Mouse (Mus musculus) gastrocnemius, adult 8-10 months (tissue): ENCODE measurements around the gene Cars2. TPM values are rescaled to one million over a fixed set of nuclear protein-coding genes. Genes with fewer than 3 reads are reported as not detected.
"Not testable (repeated sequence)": the region's sequence is repeated elsewhere in the genome, so short reads cannot be mapped to it uniquely, and the experiment has no call there.

Experiments used
- DNase-seq, 2 experiments: peaks; one replicate each; pipeline ENCODE4 v3.0.0; 2022; ENCODE audit warnings: low spot score in 2 of 2
- total RNA-seq, 4 experiments: library from RNA; stranded (reverse); gene quantifications; 2 replicates each; pipeline ENCODE4 v1.2.4; 2022

The Cars2 gene
- total RNA-seq, 4 experiments from 2014 or later: 14.9 to 17.4 (median 17.0) TPM

DNA sequence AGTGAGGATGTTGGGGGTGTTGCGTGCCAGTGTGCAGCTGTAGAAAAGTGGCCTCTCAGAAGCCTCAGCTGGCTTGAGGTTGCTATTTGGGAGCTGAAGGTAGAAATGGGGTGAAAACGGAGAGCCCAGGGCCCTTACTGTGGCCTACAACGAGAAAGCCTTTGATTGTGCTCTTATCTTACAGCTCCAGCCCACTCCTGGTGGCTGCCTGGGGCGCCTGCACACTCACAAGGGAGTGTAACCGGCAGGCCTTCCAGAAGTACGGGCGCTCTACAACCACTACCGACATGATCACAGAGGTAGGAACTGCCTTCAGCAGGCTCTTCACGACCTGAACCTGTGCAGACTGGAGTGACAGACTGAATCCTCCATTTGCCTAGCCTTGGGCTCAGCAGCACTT is 37.9 kb downstream of the Cars2 start:
- DNase-seq: no peak

DNA sequence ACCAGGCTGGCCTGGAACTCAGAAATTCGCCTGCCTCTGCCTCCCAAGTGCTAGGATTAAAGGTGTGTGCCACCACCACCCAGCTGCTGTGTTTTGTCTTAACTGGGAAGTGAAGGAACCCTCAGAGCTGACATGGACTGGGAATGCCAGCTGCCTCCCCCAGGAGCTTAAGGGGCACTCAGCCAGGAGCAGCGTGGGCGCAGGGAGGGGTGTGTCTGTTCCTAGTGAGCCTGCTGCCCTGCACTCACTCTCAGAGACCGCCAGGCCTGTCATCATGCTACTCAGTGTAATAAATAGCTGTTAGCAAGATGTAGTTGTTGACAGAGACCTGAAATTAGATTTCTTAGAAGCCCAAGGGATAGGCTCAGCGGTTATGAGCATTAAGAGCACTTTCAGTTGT is 39.6 kb downstream of the Cars2 start:
- no peak for DNase-seq

GRCm38 (mm10) chr8:11508880-11509279 is 41.7 kb downstream of the Cars2 start:
- DNase-seq: no peak

DNA sequence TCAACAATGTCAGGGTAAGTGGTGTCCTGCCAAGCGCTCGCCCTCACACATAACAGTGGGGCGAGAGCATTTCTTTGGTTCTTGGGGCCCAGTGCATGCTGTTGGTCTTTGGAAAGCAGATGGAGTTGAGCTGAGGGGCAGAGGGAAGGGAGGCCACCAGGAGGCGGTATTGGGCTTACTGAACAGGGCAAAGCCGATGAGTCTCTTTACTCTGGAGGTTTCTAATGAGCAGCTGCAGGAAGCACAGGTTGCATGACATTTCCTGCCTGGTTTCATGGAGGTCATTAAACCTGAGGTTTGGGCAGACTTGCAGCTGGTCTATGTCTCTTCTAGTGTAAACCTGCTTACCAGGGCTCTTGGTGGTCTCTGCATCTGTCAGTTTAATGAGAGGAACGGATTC is 43.8 kb downstream of the Cars2 start:
- DNase-seq: peak in 1 of 2 experiments; percentile 13

DNA sequence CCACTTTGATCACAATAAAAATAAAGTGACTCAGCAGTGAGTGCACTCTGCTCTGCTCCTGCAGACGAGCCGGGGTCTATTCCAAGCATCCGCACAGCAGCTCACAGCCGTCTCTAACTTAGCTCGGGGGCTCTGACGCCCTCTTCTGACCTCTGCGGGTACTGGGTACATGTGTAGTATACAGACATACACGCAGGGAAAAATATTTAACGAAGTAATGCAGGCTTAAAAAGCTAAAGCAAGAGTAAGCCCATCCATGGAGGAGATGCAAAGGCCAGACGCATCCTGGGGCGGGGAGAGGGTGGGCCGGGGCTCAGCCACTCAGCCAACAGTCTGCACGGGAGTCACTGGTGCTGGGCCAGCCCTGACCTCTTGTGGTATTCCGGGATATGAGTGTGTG is 44.5 kb downstream of the Cars2 start:
- DNase-seq: no peak

GRCm38 (mm10) chr8:11503476-11504232 is 46.9 kb downstream of the Cars2 start:
- no peak for DNase-seq

DNA sequence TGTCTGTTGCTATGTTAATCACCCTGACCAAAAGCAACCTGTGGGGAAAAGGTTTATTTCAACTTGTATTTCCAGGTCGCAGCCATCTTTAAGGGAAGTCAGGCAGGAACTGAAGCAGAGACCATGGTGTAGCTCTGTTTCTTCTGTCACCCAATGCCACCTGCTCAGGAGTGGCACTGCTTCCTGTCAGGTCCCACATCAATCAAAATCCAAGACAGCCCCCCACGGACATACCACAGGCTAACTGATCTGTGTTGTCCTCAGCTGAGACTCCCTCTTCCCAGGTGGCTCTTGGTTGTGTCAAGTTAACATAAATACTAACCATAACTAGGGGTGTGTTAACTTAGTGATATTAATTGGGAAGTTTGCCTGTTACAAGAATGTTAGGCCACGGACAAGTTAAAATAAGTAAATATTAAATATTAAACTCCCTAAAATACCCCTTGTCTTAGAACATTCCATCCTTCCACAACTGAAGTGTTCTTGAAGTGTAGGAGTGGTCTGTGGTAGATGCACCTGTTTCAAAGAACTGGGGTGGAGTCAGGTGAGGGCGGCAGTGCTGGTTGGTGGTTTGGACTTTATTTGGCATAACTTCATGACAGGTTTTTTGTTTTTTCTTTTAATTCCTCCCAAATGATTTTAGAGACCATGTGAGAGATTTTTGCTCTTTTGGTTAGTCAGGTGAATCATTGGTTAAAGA is 51.6 kb downstream of the Cars2 start:
- no peak for DNase-seq

- DNase-seq: no peak
Measured at GRCm38 (mm10) chr8:11498281-11498680, 52.3 kb downstream of the Cars2 start.

- DNase-seq: peak; percentile 80 to 88
Measured at GRCm38 (mm10) chr8:11497017-11497990, 53.3 kb downstream of the Cars2 start, which contains the start of gene Naxd. Gene Naxd (plus strand): TSS chr8:11497506.

- DNase-seq: not testable (repeated sequence)
Measured at GRCm38 (mm10) chr8:11492340-11492739, 58.2 kb downstream of the Cars2 start.

DNA sequence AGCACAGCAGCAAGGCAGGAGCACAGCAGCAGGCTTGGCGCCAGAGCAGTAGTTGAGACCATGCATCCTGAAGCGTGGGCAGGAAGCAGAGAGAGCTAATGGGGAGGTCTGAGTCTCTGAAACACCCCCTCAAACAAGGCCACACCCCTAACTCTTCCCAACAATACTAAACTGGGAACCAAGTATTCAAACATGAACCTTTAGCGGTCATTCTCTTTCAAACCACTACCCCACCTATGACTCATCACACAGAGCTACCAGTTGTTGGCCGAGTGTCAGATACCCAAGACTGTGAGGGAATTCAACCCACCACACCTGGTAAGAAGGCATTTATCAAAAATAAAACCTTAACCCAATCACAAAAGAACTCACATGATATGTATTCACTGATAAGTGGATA is 63.4 kb downstream of the Cars2 start:
- DNase-seq: no peak

DNA sequence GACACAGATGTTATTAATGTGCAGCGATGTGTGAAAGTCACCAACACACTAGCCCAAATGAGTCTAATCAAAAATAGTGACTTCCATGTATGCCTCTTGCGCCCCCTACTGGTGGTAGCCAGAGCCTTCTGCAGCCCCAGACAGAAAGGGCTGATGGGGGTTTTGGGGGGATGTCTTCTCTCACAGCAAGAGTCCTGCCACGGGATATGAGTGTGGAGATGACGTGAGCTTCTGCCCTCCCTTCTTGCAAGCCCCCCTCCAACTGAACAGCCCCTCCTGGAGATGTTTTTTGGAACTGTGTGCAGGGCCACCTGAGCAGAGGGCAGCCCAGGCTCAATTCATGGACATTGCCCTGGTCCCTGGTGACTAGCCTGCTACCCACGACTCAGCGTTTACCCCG is 64.4 kb downstream of the Cars2 start:
- peak; percentile 42 to 47 for DNase-seq

DNA sequence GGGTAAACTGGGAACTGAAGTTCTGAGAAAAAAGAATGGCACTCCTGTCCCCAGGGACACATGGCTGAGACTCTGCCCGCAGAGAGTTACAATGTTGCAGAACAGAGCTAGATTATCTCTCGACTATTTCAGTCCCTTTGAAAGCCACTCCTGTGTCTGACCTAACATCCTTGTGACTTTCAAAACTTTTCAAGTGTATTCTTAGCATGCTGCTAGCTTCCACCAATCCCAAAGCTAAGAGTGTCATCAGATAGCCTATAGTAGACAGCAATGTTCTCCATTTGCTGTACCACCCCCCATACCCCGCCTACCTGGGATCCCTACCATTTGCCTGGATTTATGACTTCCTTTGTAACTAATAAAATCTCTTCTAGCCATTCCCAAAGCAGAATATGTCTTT is 68.0 kb downstream of the Cars2 start:
- no peak for DNase-seq

- no peak for DNase-seq
Measured at GRCm38 (mm10) chr8:11481876-11482275, 68.7 kb downstream of the Cars2 start.

GRCm38 (mm10) chr8:11479591-11479990 is 71.0 kb downstream of the Cars2 start:
- DNase-seq: no peak

- no peak for DNase-seq
Measured at GRCm38 (mm10) chr8:11478807-11479527, 71.6 kb downstream of the Cars2 start.

GRCm38 (mm10) chr8:11477811-11478761 is 72.5 kb downstream of the Cars2 start, which contains the start of gene Rab20:
Gene Rab20 (minus strand): TSS chr8:11478710.
- peak; percentile 37 to 47 for DNase-seq

GRCm38 (mm10) chr8:11477178-11477553 is 73.4 kb downstream of the Cars2 start:
- no peak for DNase-seq

DNA sequence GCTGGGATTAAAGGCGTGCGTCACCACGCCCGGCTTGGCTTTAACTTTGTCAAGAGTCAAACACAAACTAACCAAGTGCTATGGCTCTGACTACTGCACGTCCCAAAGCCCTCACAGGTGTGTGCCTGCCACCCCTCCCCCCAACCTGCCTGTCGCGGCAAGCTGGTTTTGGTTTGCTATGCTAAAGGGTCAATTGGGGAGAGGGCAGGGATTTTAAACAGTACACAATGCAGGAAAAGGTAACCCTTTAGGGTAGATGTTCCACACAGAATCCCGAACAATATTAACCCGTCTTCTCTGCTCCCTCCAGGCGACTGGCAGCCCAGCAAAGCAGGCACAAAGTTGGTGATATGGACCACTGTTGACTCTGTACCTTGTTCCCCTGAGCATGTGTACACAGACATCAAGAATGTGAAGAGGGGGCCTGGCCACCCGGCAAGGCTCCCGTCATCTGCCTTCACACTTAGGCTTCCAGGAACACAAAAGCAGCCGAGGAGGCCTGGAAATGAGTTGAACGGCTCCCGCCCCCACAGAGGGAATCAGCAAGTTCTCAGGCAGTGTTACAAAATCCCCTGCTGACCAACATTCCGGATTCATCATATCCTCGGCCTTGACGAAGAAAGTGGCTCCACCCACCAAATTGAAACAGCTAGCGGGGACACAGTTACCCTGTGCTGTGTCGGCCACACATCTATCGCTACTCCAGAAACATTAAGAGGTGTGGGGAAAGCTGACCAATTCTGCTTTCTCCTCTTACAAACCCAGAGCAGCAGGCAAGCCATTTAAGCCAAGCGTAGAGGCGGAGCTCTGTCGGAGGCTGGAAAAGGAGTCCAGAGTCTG is 74.0 kb downstream of the Cars2 start:
- peak; percentile 20 to 37 for DNase-seq
